Mouse (Mus musculus) kidney, embryonic 14.5 days (tissue): ENCODE data around the gene Bach2. TPM values are rescaled to one million over a fixed set of nuclear protein-coding genes. Genes with fewer than 3 reads are reported as not detected.

Experiments
- ATAC-seq: fragments of 200-750 bp; cut with Nextera tagmentation; 2 replicates; pipeline ENCODE4 v1.8.0; 2017; ENCODE audit warnings: moderate number of reproducible peaks, mild to moderate bottlenecking, moderate TSS enrichment, moderate library complexity; ENCODE audit not compliant: low FRiP score, low TSS enrichment
- H3K27ac ChIP-seq: fragments of 300-500 bp; sonication (generic); 2 replicates; pipeline ENCODE4 v1.5.1; 2014; ENCODE audit warnings: low read depth, mild to moderate bottlenecking, low read length, moderate library complexity, mixed read lengths
- H3K27me3 ChIP-seq: fragments of 300-500 bp; sonication (generic); 2 replicates; pipeline ENCODE4 v1.6.1; 2014; ENCODE audit warnings: mild to moderate bottlenecking, low read length; ENCODE audit not compliant: control insufficient read depth, insufficient read depth
- H3K36me3 ChIP-seq: fragments of 300-500 bp; sonication (generic); 2 replicates; pipeline ENCODE4 v1.6.1; 2014; ENCODE audit warnings: low read length, mixed read lengths; ENCODE audit not compliant: control insufficient read depth, insufficient read depth
- H3K4me1 ChIP-seq: fragments of 300-500 bp; sonication (generic); 2 replicates; pipeline ENCODE4 v1.6.1; 2014; ENCODE audit warnings: low read length, mixed read lengths; ENCODE audit not compliant: control insufficient read depth, insufficient read depth
- H3K4me2 ChIP-seq: fragments of 300-500 bp; sonication (generic); replicated peaks from 2 replicates; pipeline ENCODE4 v1.6.1; 2014; ENCODE audit warnings: low read depth, mild to moderate bottlenecking, low read length
- H3K4me3 ChIP-seq: fragments of 300-500 bp; sonication (generic); 2 replicates; pipeline ENCODE4 v1.5.1; 2014; ENCODE audit warnings: mild to moderate bottlenecking, low read length
- H3K9ac ChIP-seq: fragments of 300-500 bp; sonication (generic); 2 replicates; pipeline ENCODE4 v1.6.1; 2014; ENCODE audit warnings: low read depth, mild to moderate bottlenecking, low read length, moderate library complexity
- H3K9me3 ChIP-seq: fragments of 300-500 bp; sonication (generic); 2 replicates; pipeline ENCODE4 v1.6.1; 2016; ENCODE audit warnings: low read length; ENCODE audit not compliant: control insufficient read depth
- WGBS: fragments of 180-500 bp; shearing (Covaris S2); extraction: QIAGEN DNeasy Blood & Tissue Kit; methylation state at CpG from one replicate; pipeline ENCODE4 v1.1.7; 2014; 5-methylcytosine and 5-hydroxymethylcytosine counted together
- polyA plus RNA-seq: library from polyadenylated mRNA; unstranded; fragments of >200 nt; fragmentation: Nextera tagmentation; extraction: Ambion mirVana; gene quantifications from 2 replicates; pipeline ENCODE4 v1.2.1, GENCODE M21; 2014

Bach2 gene
- polyA plus RNA-seq, 1 experiment from 2014 or later: 13.3 TPM

DNA sequence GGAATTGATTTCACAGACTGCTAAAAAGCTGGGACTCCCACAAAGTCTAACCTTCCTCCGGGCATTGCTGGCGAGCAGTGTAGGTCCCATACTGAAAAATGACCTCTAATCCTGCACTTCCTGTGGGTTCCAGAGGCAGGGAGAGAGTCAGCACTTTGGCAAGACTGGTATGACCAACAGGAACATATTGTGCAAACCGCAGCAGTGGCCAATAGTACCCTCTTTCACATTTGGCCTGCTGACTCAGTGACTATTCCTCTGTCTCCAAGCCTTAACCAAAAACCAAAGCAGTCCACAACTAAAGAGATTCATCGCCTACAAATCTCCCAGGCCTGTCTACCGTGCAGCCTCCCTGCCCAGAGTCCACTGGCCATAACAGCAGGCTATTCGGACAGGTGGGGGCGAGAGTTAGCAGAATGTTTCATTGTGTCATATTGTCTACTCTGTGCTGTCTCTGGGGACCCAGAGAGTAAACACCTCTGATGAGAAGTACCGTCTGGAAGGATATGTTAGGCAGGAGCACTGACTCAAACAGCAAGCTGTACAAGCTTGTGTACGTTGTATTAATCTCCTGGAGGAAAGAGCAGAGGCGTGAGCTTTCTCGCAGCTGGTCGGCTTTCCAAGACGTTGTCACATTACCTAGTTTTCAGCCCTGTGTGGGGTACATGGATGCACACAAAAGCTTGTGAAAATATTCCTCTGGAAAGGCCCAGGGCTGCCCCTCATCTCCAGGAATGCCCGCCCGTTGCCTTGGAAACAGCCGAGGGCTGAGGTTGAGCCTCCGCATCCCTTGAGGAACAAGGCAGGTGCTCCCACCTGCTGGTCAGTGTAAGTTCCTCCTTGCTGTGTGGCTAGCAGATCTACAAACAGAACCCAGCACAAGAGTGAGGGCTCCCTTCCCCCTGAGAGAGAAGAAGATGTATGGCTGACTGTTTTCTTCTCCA, 331.7 kb downstream of the Bach2 start:
- no peaks in the 10 kb centered on the region; the same call in 1 of the 2 replicates for H3K4me1 ChIP-seq
- WGBS: 60% methylated on average over 17 of the region's 17 CpGs
- no peak overlapping the region for H3K9ac ChIP-seq
- no peak overlapping the region for H3K4me2 ChIP-seq
- H3K27ac ChIP-seq: no peak overlapping the region
- H3K4me3 ChIP-seq: no peak overlapping the region
- H3K9me3 ChIP-seq: no peaks in the 10 kb centered on the region
- ATAC-seq: no peak
- no peaks in the 10 kb centered on the region for H3K27me3 ChIP-seq
- no peaks in the 10 kb centered on the region for H3K36me3 ChIP-seq

- WGBS: 71% methylated on average over 8 of the region's 8 CpGs
- no peak overlapping the region for H3K27ac ChIP-seq
- H3K4me3 ChIP-seq: no peak overlapping the region
These were observed 332.3 kb downstream of the Bach2 start for GRCm38 (mm10) chr4:32570939-32571317.

DNA sequence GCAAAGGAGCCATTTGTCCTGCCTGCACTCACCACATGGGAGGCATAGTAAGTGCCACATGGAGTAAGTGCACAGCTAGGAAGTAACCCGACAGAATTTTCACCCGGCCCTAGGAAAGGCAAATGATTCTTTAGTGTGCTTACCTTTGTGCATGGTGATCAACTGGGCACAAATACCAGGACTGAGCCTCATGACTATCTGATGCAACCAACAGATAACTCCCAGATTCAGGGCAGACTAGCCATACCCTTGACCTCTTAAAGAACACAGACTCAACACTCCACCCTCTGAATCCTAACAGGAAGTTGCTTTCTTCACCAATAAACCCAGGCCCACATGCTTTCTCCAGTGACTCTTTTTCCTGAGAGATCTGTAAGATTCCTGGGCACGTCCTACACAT, 332.8 kb downstream of the Bach2 start:
- WGBS: 51% methylated on average over 3 of the region's 3 CpGs
- H3K4me1 ChIP-seq: no peaks in the 10 kb centered on the region; the same call in 1 of the 2 replicates

More at GRCm38 (mm10) chr4:32570939-32571317, 332.3 kb downstream of the Bach2 start:
- H3K27me3 ChIP-seq: no peaks in the 10 kb centered on the region
- no peak for ATAC-seq
- H3K4me1 ChIP-seq: no peaks in the 10 kb centered on the region; the same call in 1 of the 2 replicates
- H3K9ac ChIP-seq: no peak overlapping the region
- H3K9me3 ChIP-seq: no peaks in the 10 kb centered on the region
- no peak overlapping the region for H3K4me2 ChIP-seq
- H3K36me3 ChIP-seq: no peaks in the 10 kb centered on the region

DNA sequence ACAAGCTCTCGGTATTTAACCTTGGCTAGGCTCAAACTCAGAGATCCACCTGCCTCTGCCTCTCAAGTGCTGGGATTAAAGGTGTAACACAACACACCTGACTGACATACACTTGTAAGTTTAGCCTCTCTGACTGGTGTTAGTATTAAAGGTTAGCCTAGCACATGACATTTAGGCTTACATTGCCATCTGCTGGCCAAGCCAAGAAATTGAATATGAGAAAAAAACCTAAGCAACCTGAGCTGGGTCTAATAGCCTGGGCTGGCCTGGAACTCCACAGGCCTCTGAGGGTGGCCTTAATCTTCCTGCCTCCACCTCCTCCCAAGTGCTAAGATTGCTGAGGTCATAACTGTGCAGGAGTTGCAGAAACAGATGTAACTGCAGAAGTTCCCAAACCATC, 333.5 kb downstream of the Bach2 start:
- no peak overlapping the region for H3K4me2 ChIP-seq
- peak; percentile 72 for ATAC-seq
- H3K9ac ChIP-seq: no peak overlapping the region
- H3K36me3 ChIP-seq: no peaks in the 10 kb centered on the region; the same call in 1 of the 2 replicates
- no peak overlapping the region for H3K4me3 ChIP-seq
- WGBS: 46% methylated on average over 1 of the region's 1 CpGs
- no peak overlapping the region for H3K27ac ChIP-seq
- H3K9me3 ChIP-seq: no peaks in the 10 kb centered on the region
- no peaks in the 10 kb centered on the region; the same call in 1 of the 2 replicates for H3K4me1 ChIP-seq
- no peaks in the 10 kb centered on the region for H3K27me3 ChIP-seq

More for the DNA sequence above, 332.8 kb downstream of the Bach2 start:
- Histone ChIP-seq H3K27me3 (no peaks in the 10 kb centered on the region), H3K9ac (no peak overlapping the region), H3K9me3 (no peaks in the 10 kb centered on the region), H3K27ac (no peak overlapping the region), H3K36me3 (no peaks in the 10 kb centered on the region; the same call in 1 of the 2 replicates), H3K4me2 (no peak overlapping the region), H3K4me3 (no peak overlapping the region)
- no peak for ATAC-seq

DNA sequence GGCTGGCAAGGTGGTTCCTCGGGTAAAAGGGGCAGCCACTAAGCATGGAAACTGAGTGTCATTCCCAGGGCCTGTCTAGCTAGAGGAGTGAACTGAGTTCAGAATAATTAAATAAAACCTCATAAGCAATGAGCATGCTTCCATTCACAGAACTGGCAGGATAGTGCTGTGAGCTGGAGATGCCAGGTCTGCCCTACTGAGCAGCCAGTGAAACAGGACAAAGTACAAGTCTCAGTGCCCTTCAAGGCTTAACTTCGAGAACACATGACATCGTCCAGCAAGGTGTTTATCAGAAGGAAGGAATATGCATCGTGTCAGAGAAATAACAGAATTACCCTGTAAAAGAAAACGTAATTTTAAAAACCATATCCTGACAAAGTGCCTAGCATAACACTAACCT, 335.0 kb downstream of the Bach2 start:
- H3K9me3 ChIP-seq: no peaks in the 10 kb centered on the region
- H3K4me3 ChIP-seq: no peak overlapping the region
- no peaks in the 10 kb centered on the region; the same call in 1 of the 2 replicates for H3K36me3 ChIP-seq
- no peak for ATAC-seq
- no peak overlapping the region for H3K27ac ChIP-seq
- 84% methylated on average over 5 of the region's 5 CpGs for WGBS
- H3K4me1 ChIP-seq: no peaks in the 10 kb centered on the region; the same call in 1 of the 2 replicates
- H3K4me2 ChIP-seq: no peak overlapping the region
- no peaks in the 10 kb centered on the region for H3K27me3 ChIP-seq
- H3K9ac ChIP-seq: no peak overlapping the region

DNA sequence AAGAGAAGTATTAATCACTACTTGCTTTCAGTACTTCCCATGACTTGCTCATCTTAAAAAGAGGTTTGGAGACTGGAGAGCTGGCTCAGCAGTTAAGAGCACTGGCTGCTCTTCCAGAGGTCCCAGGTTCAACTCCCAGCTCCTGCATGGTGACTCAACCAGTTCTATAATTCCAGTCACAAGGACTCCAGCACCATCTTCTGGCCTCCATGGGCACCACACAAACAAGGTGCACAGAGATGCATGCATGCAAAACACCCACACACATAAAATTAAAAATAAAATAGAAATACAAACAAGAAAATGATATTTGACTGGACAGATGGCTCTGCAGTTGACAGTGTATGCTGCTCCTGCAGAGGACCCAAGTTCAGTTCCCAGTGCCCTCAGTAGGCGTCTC, 336.0 kb downstream of the Bach2 start:
- Histone ChIP-seq H3K27me3 (no peaks in the 10 kb centered on the region), H3K36me3 (no peaks in the 10 kb centered on the region; the same call in 1 of the 2 replicates), H3K9me3 (no peaks in the 10 kb centered on the region), H3K4me2 (no peak overlapping the region), H3K4me1 (no peaks in the 10 kb centered on the region; the same call in 1 of the 2 replicates), H3K9ac (no peak overlapping the region), H3K27ac (no peak overlapping the region), H3K4me3 (no peak overlapping the region)
- ATAC-seq: no peak
- WGBS: 96% methylated on average over 1 of the region's 1 CpGs

GRCm38 (mm10) chr4:32575165-32575564, 336.6 kb downstream of the Bach2 start:
- no peaks in the 10 kb centered on the region for H3K9me3 ChIP-seq
- no peaks in the 10 kb centered on the region; the same call in 1 of the 2 replicates for H3K36me3 ChIP-seq
- no peaks in the 10 kb centered on the region; the same call in 1 of the 2 replicates for H3K4me1 ChIP-seq
- H3K9ac ChIP-seq: no peak overlapping the region
- H3K27me3 ChIP-seq: no peaks in the 10 kb centered on the region
- ATAC-seq: no peak
- no peak overlapping the region for H3K27ac ChIP-seq
- H3K4me3 ChIP-seq: no peak overlapping the region
- 60% methylated on average over 9 of the region's 9 CpGs for WGBS
- no peak overlapping the region for H3K4me2 ChIP-seq

- H3K36me3 ChIP-seq: no peaks in the 10 kb centered on the region; the same call in 1 of the 2 replicates
- WGBS: 82% methylated on average over 8 of the region's 8 CpGs
- no peaks in the 10 kb centered on the region for H3K27me3 ChIP-seq
- H3K27ac ChIP-seq: no peak overlapping the region
- no peak for ATAC-seq
- H3K4me3 ChIP-seq: no peak overlapping the region
- no peaks in the 10 kb centered on the region for H3K9me3 ChIP-seq
- no peak overlapping the region for H3K9ac ChIP-seq
- H3K4me2 ChIP-seq: no peak overlapping the region
- no peaks in the 10 kb centered on the region for H3K4me1 ChIP-seq
These were observed 341.2 kb downstream of the Bach2 start for GRCm38 (mm10) chr4:32579850-32580249.

DNA sequence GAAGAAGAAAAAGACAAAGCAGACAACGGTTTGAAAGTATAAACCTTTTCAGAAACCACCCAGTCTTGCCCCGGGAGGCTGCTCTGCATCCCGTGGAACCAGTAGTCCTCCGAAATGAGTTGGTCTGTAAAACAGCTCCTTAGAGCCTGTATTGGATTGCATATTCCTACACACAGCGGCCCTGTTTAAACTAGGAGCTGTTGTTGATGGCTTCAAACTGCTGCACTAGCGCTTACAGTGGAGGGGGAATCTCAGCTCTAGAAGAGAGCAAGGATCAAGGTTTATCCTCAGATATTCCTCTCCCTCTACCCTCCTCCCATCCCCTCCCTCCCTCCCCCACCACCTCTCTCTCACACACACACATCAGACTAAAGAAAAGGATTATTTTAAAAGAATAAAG, 345.6 kb downstream of the Bach2 start:
- Histone ChIP-seq H3K4me2 (no peak overlapping the region), H3K27ac (no peak overlapping the region), H3K27me3 (no peaks in the 10 kb centered on the region), H3K9me3 (no peaks in the 10 kb centered on the region), H3K9ac (no peak overlapping the region), H3K4me3 (no peak overlapping the region), H3K36me3 (no peaks in the 10 kb centered on the region), H3K4me1 (no peaks in the 10 kb centered on the region)
- WGBS: 78% methylated on average over 6 of the region's 6 CpGs
- no peak for ATAC-seq
